Comparison of ENCODE assay signal across 13 mouse cellular contexts in the genomic region with DNA sequence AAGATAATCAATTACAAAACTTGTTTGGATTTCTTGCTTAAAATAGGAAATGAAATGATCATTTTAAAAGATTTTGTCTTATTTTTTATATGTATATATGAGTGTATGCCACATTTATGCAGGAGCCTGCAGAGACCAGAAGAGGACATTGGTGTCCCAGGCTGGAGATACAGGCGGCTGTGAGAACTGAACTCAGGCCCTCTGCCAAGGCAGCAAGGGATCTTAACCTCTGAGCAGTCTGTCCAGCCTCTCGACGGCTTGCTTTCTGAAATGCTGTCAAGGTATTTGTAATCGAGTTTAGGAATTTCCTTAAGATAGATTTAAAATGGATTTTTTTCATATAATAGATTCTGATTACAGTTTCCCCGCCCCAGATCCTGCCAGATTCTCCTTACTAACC. TPM values are rescaled to one million over a fixed set of nuclear protein-coding genes. Genes with fewer than 3 reads are reported as not detected.
"Had no signal": no experiment of that assay in that cellular context is flagged by ENCODE, and none has a peak within 500 bp of the region (broad histone marks: within the 10 kb centered on the region; RNA-seq: fewer than 3 reads in every experiment).

No protein-coding gene starts in this region.

- DNase-seq: lung, adult 2 months; lung, postnatal 36 days; right cerebral cortex, postnatal 14 days; thymus, adult 2 months; thymus, postnatal 25 days had no signal

- H3K9me3 ChIP-seq: limb, embryonic 10.5 days; liver, embryonic 15.5 days; midbrain, embryonic 13.5 days; stomach, embryonic 15.5 days had no signal

- ATAC-seq: lung, postnatal 0 days; midbrain, embryonic 13.5 days had no signal

- H3K4me2 ChIP-seq: liver, embryonic 11.5 days; liver, embryonic 15.5 days; midbrain, embryonic 13.5 days; stomach, embryonic 15.5 days had no signal

- H3K4me3 ChIP-seq: left cerebral cortex, adult 2 months; limb, embryonic 10.5 days; liver, embryonic 15.5 days; midbrain, embryonic 13.5 days; stomach, embryonic 15.5 days had no signal

- H3K27me3 ChIP-seq: liver, embryonic 15.5 days; midbrain, embryonic 13.5 days; stomach, embryonic 15.5 days had no signal

- H3K9ac ChIP-seq: liver, embryonic 15.5 days; midbrain, embryonic 13.5 days; stomach, embryonic 15.5 days had no signal

- H3K36me3 ChIP-seq: limb, embryonic 10.5 days; liver, embryonic 15.5 days; midbrain, embryonic 13.5 days; stomach, embryonic 15.5 days had no signal

- H3K4me1 ChIP-seq: limb, embryonic 10.5 days; liver, embryonic 15.5 days; midbrain, embryonic 13.5 days had no signal

- H3K27ac ChIP-seq: left cerebral cortex, adult 2 months; limb, embryonic 10.5 days; liver, embryonic 15.5 days; midbrain, embryonic 13.5 days; stomach, embryonic 15.5 days had no signal

RNA-seq across cellular contexts. Expression of gene Ak5, which starts 20.4 kb away (rescaled TPM):
- polyA plus RNA-seq: large intestine, adult 2 months had no signal
